In the genomic region with DNA sequence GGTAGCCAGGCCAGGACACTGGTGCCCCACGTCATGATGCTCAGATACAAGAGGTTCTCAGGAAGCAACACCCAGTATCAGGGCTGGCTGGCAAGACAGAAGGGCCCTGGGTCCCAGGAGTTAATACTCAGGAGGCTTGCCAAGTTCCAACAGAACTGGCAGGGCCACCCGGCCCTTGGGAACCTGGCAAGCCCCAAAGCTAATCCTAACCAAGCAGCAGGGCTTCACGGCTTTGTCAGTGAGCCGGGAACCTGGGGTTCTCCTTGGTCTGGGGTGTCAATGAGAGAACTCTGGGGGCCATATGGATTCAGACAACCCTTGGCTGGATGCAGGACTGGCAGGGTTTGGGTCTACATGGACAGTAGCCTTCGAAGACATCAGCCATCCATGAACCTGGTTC, we compare ENCODE assay signal across 18 mouse cellular contexts. TPM values are rescaled to one million over a fixed set of nuclear protein-coding genes. Genes with fewer than 3 reads are reported as not detected.
A peak's percentile ranks its signal among the peaks of the same experiment; 100 is the strongest.
DNase-seq lines count a peak whose midpoint lies in the region; ATAC-seq and TF ChIP-seq lines count a peak whose summit lies in the region.
"Had no signal": no experiment of that assay in that cellular context is flagged by ENCODE, and none has a peak within 500 bp of the region (broad histone marks: within the 10 kb centered on the region; RNA-seq: fewer than 3 reads in every experiment).

No protein-coding gene starts in this region.

- intact Hi-C loops in gastrocnemius, adult 2 months (cut with DNase I), result no loop called here

- DNase-seq in hindbrain, embryonic 10.5 days (ENCODE audit: low spot score), result no peak
- no peak for DNase-seq in hindbrain, embryonic 11.5 days (ENCODE audit: low spot score)
- DNase-seq in right cerebral cortex, postnatal 10 days (ENCODE audit: low spot score in 2 of 2), result peak; percentile 74 to 79
- no peak for DNase-seq in right cerebral cortex, postnatal 36 days (ENCODE audit: low spot score in 2 of 2)
- no peak for DNase-seq in gastrocnemius, adult 2 months
- DNase-seq in thymus, postnatal 4 days, result no peak
- DNase-seq: cerebellum, adult 8-10 months; gastrocnemius, postnatal 25 days; lung, embryonic 14.5 days had no signal

- no peak overlapping the region for H3K9ac ChIP-seq in hindbrain, embryonic 11.5 days (ENCODE audit: low read depth, low read length)
- no peak overlapping the region for H3K9ac ChIP-seq in hindbrain, embryonic 13.5 days
- no peak overlapping the region for H3K9ac ChIP-seq in neural tube, embryonic 14.5 days (replicated peaks; ENCODE audit: low read depth, low read length)
- H3K9ac ChIP-seq: lung, embryonic 14.5 days had no signal

- ATAC-seq in hindbrain, embryonic 11.5 days (ENCODE audit: low FRiP score), result no peak
- no peak for ATAC-seq in hindbrain, embryonic 13.5 days (ENCODE audit: low FRiP score)
- no peak for ATAC-seq in neural tube, embryonic 14.5 days (ENCODE audit: low read depth)
- ATAC-seq: activated CD4-positive, CD25-positive, alpha-beta regulatory T cell, adult 4 months had no signal

- no peaks in the 10 kb centered on the region for H3K9me3 ChIP-seq in hindbrain, embryonic 10.5 days
- no peaks in the 10 kb centered on the region for H3K9me3 ChIP-seq in hindbrain, embryonic 11.5 days (ENCODE audit: control insufficient read depth, low read length)
- H3K9me3 ChIP-seq in hindbrain, embryonic 13.5 days, result no peaks in the 10 kb centered on the region
- H3K9me3 ChIP-seq in neural tube, embryonic 14.5 days (ENCODE audit: control insufficient read depth, low read length), result no peaks in the 10 kb centered on the region
- H3K9me3 ChIP-seq: embryonic facial prominence, embryonic 10.5 days; heart, embryonic 13.5 days had no signal

- H3K4me3 ChIP-seq in hindbrain, embryonic 10.5 days, result no peak overlapping the region
- no peak overlapping the region for H3K4me3 ChIP-seq in hindbrain, embryonic 11.5 days (ENCODE audit: low read depth, low read length)
- no peak overlapping the region for H3K4me3 ChIP-seq in hindbrain, embryonic 13.5 days
- no peak overlapping the region for H3K4me3 ChIP-seq in neural tube, embryonic 14.5 days (ENCODE audit: low read depth, low read length)
- H3K4me3 ChIP-seq in gastrocnemius, adult 2 months, result no peak overlapping the region
- H3K4me3 ChIP-seq: heart, embryonic 13.5 days; myocyte had no signal

- H3K4me1 ChIP-seq in hindbrain, embryonic 10.5 days (replicated peaks), result peaks cover 92% of the 10 kb centered on the region
- peaks cover 15% of the 10 kb centered on the region for H3K4me1 ChIP-seq in hindbrain, embryonic 11.5 days (replicated peaks; ENCODE audit: control insufficient read depth, insufficient read depth, low read length)
- peaks cover 73% of the 10 kb centered on the region for H3K4me1 ChIP-seq in hindbrain, embryonic 13.5 days (replicated peaks)
- 0 out of 2 replicates have a peak, but pooled peaks cover 3% of the 10 kb centered on the region for H3K4me1 ChIP-seq in neural tube, embryonic 14.5 days (ENCODE audit: control insufficient read depth, insufficient read depth, low read length)

- H3K27me3 ChIP-seq in hindbrain, embryonic 10.5 days (ENCODE audit: insufficient read depth, poor library complexity, severe bottlenecking), result peaks cover 48% of the 10 kb centered on the region
- peaks cover 6% of the 10 kb centered on the region for H3K27me3 ChIP-seq in hindbrain, embryonic 11.5 days (ENCODE audit: control insufficient read depth, insufficient read depth, low read length)
- peaks cover 17% of the 10 kb centered on the region for H3K27me3 ChIP-seq in hindbrain, embryonic 13.5 days
- H3K27me3 ChIP-seq in neural tube, embryonic 14.5 days (ENCODE audit: control insufficient read depth, insufficient read depth, low read length), result no peaks in the 10 kb centered on the region

- peaks cover 11% of the 10 kb centered on the region; the same call in 1 of the 2 replicates for H3K36me3 ChIP-seq in hindbrain, embryonic 10.5 days
- H3K36me3 ChIP-seq in hindbrain, embryonic 11.5 days (ENCODE audit: control insufficient read depth, insufficient read depth, low read length), result no peaks in the 10 kb centered on the region
- H3K36me3 ChIP-seq in hindbrain, embryonic 13.5 days, result no peaks in the 10 kb centered on the region
- H3K36me3 ChIP-seq in neural tube, embryonic 14.5 days (ENCODE audit: control insufficient read depth, insufficient read depth, low read length), result no peaks in the 10 kb centered on the region
- H3K36me3 ChIP-seq: heart, embryonic 13.5 days had no signal

- H3K4me2 ChIP-seq in hindbrain, embryonic 11.5 days (replicated peaks; ENCODE audit: low read depth, low read length), result no peak overlapping the region
- no peak overlapping the region for H3K4me2 ChIP-seq in hindbrain, embryonic 13.5 days
- no peak overlapping the region for H3K4me2 ChIP-seq in neural tube, embryonic 14.5 days (ENCODE audit: low read depth, low read length)
- H3K4me2 ChIP-seq: heart, embryonic 13.5 days; lung, embryonic 14.5 days had no signal

- no peak for TF ChIP-seq CTCF in gastrocnemius, adult 2 months (IDR thresholded peaks at IDR 0.05)

- WGBS in hindbrain, embryonic 10.5 days, result 95% methylated on average over 5 of the region's 5 CpGs
- WGBS in hindbrain, embryonic 11.5 days, result 87% methylated on average over 5 of the region's 5 CpGs
- 75% methylated on average over 5 of the region's 5 CpGs for WGBS in hindbrain, embryonic 13.5 days
- WGBS in neural tube, embryonic 14.5 days, result 76% methylated on average over 5 of the region's 5 CpGs

- 0 out of 2 replicates have a peak overlapping the region, but pooled peaks have one; percentile 17 for H3K27ac ChIP-seq in hindbrain, embryonic 10.5 days
- no peak overlapping the region for H3K27ac ChIP-seq in hindbrain, embryonic 11.5 days (ENCODE audit: low read depth, low read length)
- H3K27ac ChIP-seq in hindbrain, embryonic 13.5 days, result peak overlapping the region; percentile 70
- H3K27ac ChIP-seq in neural tube, embryonic 14.5 days (ENCODE audit: low read depth, low read length), result peak overlapping the region; percentile 39; the same call in 1 of the 2 replicates
- no peak overlapping the region for H3K27ac ChIP-seq in gastrocnemius, adult 2 months

RNA-seq across cellular contexts. Expression of gene Sox8, which starts 6.0 kb away (rescaled TPM):
- polyA plus RNA-seq in hindbrain, embryonic 10.5 days (2016; fragmentation: Nextera tagmentation; extraction: Ambion mirVana), result 9.1 and 10.7 TPM in 2 replicates
- polyA plus RNA-seq in hindbrain, embryonic 11.5 days (2014; fragmentation: Nextera tagmentation; extraction: Ambion mirVana), result 7.1 TPM in 2 replicates
- polyA plus RNA-seq in hindbrain, embryonic 13.5 days (2015; fragmentation: Nextera tagmentation; extraction: Ambion mirVana), result 11.1 and 11.8 TPM in 2 replicates
- 12.8 and 17.5 TPM in 2 replicates for polyA plus RNA-seq in neural tube, embryonic 14.5 days (2014; fragmentation: Nextera tagmentation; extraction: Ambion mirVana)
- total RNA-seq in gastrocnemius, adult 2 months (2021), result 1 to 10 TPM in 1 of 2 experiments, under 1 TPM in 1; 0.92 to 1.1 TPM
- total RNA-seq: hematopoietic stem cell, adult 5-6 weeks; liver, adult 2 months; megakaryocyte, adult 5-6 weeks had no signal
- polyA plus RNA-seq: liver, adult 2 months had no signal

RNA-seq across cellular contexts. Expression of gene Lmf1, which starts 14.4 kb away (rescaled TPM):
- 27.3 and 29.4 TPM in 2 replicates for polyA plus RNA-seq in hindbrain, embryonic 10.5 days (2016; fragmentation: Nextera tagmentation; extraction: Ambion mirVana)
- 23.1 and 26.9 TPM in 2 replicates for polyA plus RNA-seq in hindbrain, embryonic 11.5 days (2014; fragmentation: Nextera tagmentation; extraction: Ambion mirVana)
- polyA plus RNA-seq in hindbrain, embryonic 13.5 days (2015; fragmentation: Nextera tagmentation; extraction: Ambion mirVana), result 22.6 and 24.0 TPM in 2 replicates
- 24.2 and 25.4 TPM in 2 replicates for polyA plus RNA-seq in neural tube, embryonic 14.5 days (2014; fragmentation: Nextera tagmentation; extraction: Ambion mirVana)
- total RNA-seq in gastrocnemius, adult 2 months (2021), result 10 to 100 TPM in 1 of 2 experiments, 1 to 10 TPM in 1; 9.7 to 14.9 TPM

Comparison
In these comparisons a context has a peak if more than half of its experiments do, and no peak if none do; other contexts are left out.
1. DNase-seq: peak in right cerebral cortex, postnatal 10 days (2 of 2); none in hindbrain, embryonic 10.5 days (single experiment), hindbrain, embryonic 11.5 days (single experiment), right cerebral cortex, postnatal 36 days (0 of 2), gastrocnemius, adult 2 months (single experiment) and thymus, postnatal 4 days (single experiment).
2. H3K27ac ChIP-seq: peak in hindbrain, embryonic 10.5 days (single experiment), hindbrain, embryonic 13.5 days (single experiment) and neural tube, embryonic 14.5 days (single experiment); none in hindbrain, embryonic 11.5 days (single experiment) and gastrocnemius, adult 2 months (single experiment).